Mouse (Mus musculus): ENCODE data around the gene Phlda2. TPM values are rescaled to one million over a fixed set of nuclear protein-coding genes. Genes with fewer than 3 reads are reported as not detected.
A peak's percentile ranks its signal among the peaks of the same experiment; 100 is the strongest.

Gene Phlda2
- polyA plus RNA-seq, 1 experiment from 2014 or later, result 0.54 TPM

DNA sequence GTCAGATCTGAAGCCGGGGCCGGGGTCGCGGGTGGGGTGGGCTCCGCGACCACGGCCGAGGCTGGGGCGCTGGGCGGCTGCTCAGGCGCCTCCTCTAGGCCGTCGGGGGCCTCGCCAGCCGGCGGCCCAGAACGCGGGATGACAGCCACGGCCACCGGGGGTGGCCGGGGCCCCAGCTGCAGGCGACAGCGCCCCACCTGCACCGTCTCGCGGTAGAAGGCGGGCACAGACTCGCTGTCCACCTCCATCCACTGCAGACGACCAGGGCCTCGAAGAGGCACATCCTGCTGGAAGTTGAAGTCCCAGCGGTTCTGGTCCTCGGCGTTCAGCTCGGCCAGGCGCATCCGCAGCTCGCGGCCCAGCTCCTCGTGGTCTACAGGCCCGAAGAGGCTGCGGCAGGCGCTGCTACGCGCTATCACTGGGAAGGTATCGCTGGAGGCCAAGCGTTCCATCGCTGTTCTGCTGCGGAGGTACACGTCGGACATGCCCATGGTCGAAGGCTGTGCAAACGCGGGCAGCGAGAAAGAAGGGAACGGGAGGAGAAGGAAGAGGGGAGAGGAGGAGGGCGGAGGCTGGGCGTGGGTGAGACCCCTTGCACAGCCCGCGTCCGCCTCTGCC lies 42.6 kb downstream of the Phlda2 start:
- peak overlapping the region; percentile 48 for H3K4me3 ChIP-seq
- H3K27ac ChIP-seq (replicated peaks), result peak overlapping the region; percentile 56
- H3K4me1 ChIP-seq (replicated peaks), result 0 out of 2 replicates have a peak, but pooled peaks cover 12% of the 10 kb centered on the region
- H3K9me3 ChIP-seq, result no peaks in the 10 kb centered on the region
- peak; percentile 1; the same call in 1 of the 2 replicates for ATAC-seq (ENCODE audit: low FRiP score, low read depth)
- 43% methylated on average over 60 of the region's 60 CpGs for whole genome bisulfite sequencing
- H3K4me2 ChIP-seq, result peak overlapping the region; percentile 60
- no peaks in the 10 kb centered on the region for H3K36me3 ChIP-seq
- peaks cover 7% of the 10 kb centered on the region; the same call in 1 of the 2 replicates for H3K27me3 ChIP-seq
- H3K9ac ChIP-seq, result peak overlapping the region; percentile 50

DNA sequence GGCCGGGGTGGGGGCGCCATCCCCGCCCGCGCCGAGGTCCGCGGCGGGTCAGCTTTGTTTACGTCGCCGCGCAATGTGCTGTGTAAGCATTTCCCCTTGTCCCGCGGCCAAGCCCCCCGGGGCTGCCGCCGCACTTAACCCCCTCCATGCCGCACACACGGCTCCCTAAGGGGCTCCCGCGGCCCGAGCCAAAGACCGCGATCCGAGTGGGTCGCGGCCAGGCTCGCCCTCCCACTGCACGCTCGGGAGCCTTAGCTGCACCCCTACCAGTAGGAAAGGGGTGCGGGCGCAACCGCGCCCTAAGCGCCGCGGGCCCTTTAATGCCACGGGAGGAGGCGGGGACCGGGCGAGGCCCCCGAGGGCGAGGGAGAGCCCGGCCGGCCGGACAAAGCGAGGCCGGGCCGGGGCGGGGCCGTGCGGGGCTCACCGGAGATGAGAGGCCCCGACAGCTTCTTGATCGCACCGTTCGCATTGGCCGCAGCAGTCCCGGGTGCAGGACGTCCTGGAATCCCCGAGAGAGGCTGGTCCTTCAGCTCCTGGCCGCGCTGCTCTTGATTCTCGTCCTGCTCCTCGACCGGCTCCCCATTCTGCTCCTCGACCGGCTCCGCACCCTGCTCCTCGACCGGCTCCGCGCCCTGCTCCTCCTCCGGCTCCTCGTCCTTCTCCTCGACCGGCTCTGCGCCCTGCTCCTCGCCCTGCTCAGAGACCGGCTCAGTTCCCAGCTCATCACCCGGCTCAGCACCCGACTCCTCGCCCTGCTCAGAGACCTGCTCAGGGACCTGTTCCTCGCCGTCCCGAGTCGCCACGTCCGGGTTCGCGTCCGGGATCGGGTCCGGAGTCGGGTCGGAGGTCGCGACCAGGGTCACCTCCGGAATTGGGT lies 43.4 kb downstream of the Phlda2 start:
- ATAC-seq (ENCODE audit: low FRiP score, low read depth), result no peak
- 31% methylated on average over 97 of the region's 100 CpGs for WGBS
- peak overlapping the region; percentile 50 for H3K9ac ChIP-seq

DNA sequence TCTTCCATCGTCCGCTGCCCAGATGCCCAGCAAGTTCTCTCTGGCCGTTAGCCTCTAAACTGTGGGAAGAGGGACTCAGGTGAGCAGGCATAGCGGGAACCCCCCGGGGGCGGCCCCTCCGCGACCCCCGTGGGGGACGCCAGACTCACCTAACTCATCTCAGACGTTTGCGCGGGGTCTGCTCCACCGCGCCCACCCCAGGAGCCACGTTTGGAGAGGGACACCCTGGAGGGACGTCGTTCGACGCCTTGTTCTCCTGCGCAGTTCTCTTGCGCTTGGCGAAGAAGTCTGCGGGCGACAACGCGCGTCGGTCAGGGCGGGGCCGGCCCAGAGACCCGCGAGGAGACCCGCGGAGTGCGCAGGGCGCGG lies 44.0 kb downstream of the Phlda2 start:
- Histone ChIP-seq H3K4me2 (peak overlapping the region; percentile 60), H3K27ac (replicated peaks) (peak overlapping the region; percentile 56; the same call in 1 of the 2 replicates), H3K4me1 (replicated peaks) (no peaks in the 10 kb centered on the region), H3K4me3 (peak overlapping the region; percentile 48), H3K9ac (peak overlapping the region; percentile 50), H3K36me3 (no peaks in the 10 kb centered on the region), H3K27me3 (peaks cover 2% of the 10 kb centered on the region; the same call in 1 of the 2 replicates), H3K9me3 (no peaks in the 10 kb centered on the region)
- WGBS, result 37% methylated on average over 38 of the region's 38 CpGs
- no peak for ATAC-seq (ENCODE audit: low FRiP score, low read depth)

More for the DNA sequence above, 43.4 kb downstream of the Phlda2 start:
- Histone ChIP-seq H3K9me3 (no peaks in the 10 kb centered on the region), H3K36me3 (no peaks in the 10 kb centered on the region), H3K4me2 (peak overlapping the region; percentile 60), H3K27ac (replicated peaks) (peak overlapping the region; percentile 56), H3K27me3 (peaks cover 2% of the 10 kb centered on the region; the same call in 1 of the 2 replicates), H3K4me1 (replicated peaks) (0 out of 2 replicates have a peak, but pooled peaks cover 5% of the 10 kb centered on the region), H3K4me3 (peak overlapping the region; percentile 48)

Other genes with a start within 250 kb of the Phlda2 start
- gene Cdkn1c, start 42.1 kb downstream of the Phlda2 start, polyA plus RNA-seq (2015; fragmentation: Nextera tagmentation; extraction: Ambion mirVana), result 267 and 430 TPM in 2 replicates
- 0.75 and 1.7 TPM in 2 replicates for gene Slc22a18, start 29.4 kb downstream of the Phlda2 start, polyA plus RNA-seq (2015; fragmentation: Nextera tagmentation; extraction: Ambion mirVana)
- 317 and 322 TPM in 2 replicates for gene Nap1l4, start 46.0 kb upstream of the Phlda2 start, polyA plus RNA-seq (2015; fragmentation: Nextera tagmentation; extraction: Ambion mirVana)
- 67.9 and 71.6 TPM in 2 replicates for gene Cars, start 96.9 kb upstream of the Phlda2 start, polyA plus RNA-seq (2015; fragmentation: Nextera tagmentation; extraction: Ambion mirVana)
- 0.25 and 0.27 TPM in 2 replicates for gene Tnfrsf26, start 125.6 kb upstream of the Phlda2 start, polyA plus RNA-seq (2015; fragmentation: Nextera tagmentation; extraction: Ambion mirVana)
- 4.9 and 5.1 TPM in 2 replicates for gene Tnfrsf22, start 146.5 kb upstream of the Phlda2 start, polyA plus RNA-seq (2015; fragmentation: Nextera tagmentation; extraction: Ambion mirVana)
- 0.90 and 1.6 TPM in 2 replicates for gene Tnfrsf23, start 182.7 kb upstream of the Phlda2 start, polyA plus RNA-seq (2015; fragmentation: Nextera tagmentation; extraction: Ambion mirVana)

Measured in hindbrain, embryonic 15.5 days (tissue).